Mouse (Mus musculus): ENCODE results near the gene Zfp575.
"Not testable (repeated sequence)": the region's sequence is repeated elsewhere in the genome, so short reads cannot be mapped to it uniquely, and the experiment has no call there.

Gene Zfp575

DNA sequence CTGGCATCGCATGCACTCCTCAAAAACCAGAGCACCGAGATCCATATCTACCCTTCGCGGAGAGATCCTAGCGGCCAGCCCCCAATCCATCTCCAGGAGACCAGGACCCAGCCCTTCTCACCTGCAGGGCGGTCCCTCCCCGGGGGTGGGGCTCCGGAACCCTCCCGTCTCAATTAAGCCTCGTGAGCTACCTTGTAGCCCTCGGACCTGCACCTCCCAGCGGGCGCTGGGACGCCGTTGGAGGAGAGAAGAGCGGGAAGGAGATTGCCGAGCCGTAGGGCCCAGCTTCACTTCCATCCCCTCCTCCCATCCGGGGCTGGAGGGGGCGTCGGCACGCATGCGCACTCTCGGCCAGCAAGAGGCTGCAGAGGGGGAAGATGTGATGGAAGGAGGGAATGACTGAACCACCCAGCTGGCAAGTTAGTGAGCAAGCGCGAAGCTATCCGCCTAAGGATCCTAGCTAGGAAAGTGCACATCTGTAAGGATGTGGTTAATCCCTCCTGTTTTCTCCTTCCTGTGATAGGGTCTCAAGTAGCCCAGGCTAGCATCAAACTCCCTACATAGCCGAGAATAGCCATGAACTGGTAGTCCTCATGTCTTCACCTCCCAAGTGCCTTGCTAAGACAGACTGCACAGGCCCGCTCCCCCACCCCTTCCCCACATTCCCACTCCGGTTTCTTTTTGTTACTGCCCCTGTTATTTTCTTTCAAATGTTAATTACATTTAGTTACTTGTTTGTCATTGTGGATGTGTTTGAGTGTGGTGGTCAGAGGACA, at the start of gene Zfp575, which contains the start of gene Ethe1:
TSS of gene Zfp575 (minus strand) at position 312 of the 776 bp plus-strand sequence.
TSS of gene Ethe1 (plus strand) at position 214 of the 776 bp plus-strand sequence.
- DNase-seq (ENCODE audit: low spot score in 2 of 2) = peak in 1 of 2 experiments; percentile 45

GRCm38 (mm10) chr7:24637046-24637445, 49.6 kb upstream of the Zfp575 start:
- no peak for DNase-seq (ENCODE audit: low spot score in 2 of 2)

- no peak for DNase-seq (ENCODE audit: low spot score in 2 of 2)
Observed at GRCm38 (mm10) chr7:24636264-24636663, 48.8 kb upstream of the Zfp575 start, which contains the start of gene Lypd3. Gene Lypd3 (plus strand): TSS chr7:24636550.

- no peak for DNase-seq (ENCODE audit: low spot score in 2 of 2)
Observed at GRCm38 (mm10) chr7:24630116-24630880, 42.9 kb upstream of the Zfp575 start.

DNA sequence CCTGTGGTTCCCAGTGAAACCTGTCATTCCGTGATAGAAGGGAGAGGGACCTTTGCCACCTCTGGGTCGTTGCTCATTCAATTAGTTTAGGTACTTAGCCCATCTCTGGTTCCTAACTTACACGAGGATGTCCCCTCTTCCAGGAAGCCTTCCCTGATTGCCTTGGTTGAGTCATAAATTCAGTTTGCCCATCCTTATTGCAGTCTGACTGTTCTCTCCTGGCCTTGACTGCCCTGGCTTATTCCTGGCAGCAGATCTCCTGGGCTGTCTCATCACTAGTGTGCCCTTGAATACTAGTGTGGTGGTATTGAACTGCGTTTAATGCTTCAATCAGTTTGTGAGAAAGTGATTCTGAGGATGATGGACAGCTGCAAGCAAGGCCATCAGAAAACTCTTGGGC, 42.2 kb upstream of the Zfp575 start:
- DNase-seq (ENCODE audit: low spot score in 2 of 2) = no peak

DNA sequence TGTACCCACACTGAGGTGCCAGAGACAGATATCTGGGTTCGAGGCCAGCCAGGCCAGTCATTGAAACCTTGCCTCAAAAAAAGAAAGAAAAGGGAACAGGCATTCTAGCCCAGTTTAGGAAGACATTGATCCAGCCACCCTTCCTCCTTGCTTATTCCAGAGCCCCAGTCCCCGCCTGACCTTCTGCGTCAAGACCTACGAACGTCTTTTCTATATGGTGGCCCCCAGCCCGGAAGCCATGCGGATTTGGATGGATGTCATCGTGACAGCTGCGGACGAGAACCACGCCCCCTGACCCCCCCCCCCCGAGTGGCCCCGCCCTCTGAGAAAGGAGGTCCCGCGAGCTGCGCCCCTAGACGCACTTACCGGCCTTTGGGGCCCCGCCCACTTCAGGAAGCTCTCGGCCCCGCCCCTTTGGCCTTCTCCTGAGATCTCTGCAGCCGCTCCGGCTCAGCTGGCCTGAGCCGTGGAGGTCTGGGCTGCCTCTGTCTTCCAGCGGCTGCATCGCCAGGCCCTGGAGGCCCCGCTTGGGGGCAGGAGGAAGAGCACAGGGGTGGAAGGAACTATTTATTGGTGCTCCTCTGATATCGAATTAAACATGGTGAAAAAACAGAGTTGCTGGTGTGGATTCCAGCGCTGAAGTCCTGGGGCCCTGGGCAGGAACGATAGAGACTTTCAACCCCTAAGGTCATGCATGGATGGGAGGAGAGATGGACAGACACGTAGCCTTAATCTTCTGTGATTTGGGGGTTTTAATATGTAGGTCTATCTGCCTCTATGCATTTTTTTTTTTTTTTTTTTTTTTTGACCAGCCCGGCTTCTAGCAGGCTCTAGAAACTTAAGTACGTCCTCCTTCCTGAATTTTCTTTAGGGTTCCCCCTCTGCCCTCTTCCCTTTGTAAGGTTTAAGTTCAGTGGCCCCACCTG, 41.5 kb upstream of the Zfp575 start:
- DNase-seq (ENCODE audit: low spot score in 2 of 2) = peak; percentile 57 to 86

GRCm38 (mm10) chr7:24622967-24623366, 35.5 kb upstream of the Zfp575 start:
- DNase-seq (ENCODE audit: low spot score in 2 of 2) = no peak

DNA sequence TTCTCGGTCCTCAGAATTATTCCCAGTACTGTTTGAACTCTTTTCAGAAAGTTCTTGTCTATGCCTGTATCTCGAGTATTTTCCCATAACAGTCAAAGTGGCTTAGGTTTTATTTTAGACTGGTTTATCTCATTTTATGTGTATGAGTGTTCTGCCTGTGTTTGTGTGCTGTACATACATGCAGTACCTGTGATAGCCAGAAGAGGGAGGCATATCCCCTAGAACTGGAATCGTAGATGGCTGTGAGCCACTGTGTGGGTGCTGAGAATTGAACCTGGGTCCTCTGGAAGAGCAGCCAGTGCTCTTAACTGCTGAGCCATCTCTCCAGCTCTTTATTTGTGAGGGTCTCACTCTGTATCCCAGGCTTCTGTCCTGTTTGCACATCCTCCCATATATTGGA, 33.8 kb upstream of the Zfp575 start:
- no peak for DNase-seq (ENCODE audit: low spot score in 2 of 2)

DNA sequence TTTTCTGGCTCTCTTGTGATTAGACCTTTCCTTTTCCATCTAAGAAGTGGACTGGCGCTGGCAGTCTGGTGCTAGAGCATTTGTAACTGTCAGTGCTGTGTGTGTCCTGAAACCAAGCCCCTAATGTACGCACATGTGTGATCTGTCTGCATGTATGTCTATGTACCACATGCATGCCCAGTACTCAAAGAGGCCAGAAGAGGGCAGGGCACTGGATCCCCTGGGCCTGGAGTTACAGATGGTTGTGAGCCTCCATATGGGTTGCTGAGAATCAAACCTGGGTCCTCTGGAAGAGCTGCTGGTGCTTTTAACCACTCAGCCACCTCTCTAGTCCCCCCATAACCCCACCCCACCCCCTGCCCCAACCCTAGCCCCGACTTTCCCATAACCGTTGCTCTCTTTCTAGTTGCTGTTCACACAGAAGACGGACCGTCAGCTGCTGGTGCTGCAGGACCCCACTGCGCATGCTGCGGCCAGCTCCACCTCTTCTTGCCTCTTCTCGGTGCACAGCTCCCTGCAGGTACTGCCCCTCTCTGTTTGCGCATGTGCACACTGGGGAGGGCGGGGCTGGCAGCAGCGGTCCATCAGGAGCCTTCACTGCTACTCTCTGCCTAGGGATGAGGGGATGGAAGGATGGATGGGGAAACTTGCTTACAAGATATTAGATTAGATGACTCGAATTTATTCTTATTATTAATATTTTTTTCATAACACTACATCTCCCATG, 32.4 kb upstream of the Zfp575 start:
- DNase-seq (ENCODE audit: low spot score in 2 of 2) = no peak

DNA sequence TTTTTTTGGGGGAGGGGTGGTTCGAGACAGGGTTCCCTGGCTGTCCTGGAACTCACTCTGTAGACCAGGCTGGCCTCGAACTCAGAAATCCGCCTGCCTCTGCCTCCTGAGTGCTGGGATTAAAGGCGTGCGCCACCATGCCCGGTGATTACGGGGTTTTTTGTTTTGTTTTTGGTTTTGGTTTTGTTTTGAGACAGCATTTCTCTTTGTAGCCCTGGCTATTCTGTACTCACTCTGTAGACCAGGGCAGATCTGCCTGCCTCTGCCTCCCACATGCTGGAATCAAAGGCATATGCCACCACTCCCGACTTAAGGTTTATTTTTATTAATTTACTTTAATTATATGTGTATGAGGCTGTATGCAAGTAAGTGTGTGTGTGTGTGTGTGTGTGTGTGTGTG, 30.9 kb upstream of the Zfp575 start:
- not testable (repeated sequence) for DNase-seq (ENCODE audit: low spot score in 2 of 2)

DNA sequence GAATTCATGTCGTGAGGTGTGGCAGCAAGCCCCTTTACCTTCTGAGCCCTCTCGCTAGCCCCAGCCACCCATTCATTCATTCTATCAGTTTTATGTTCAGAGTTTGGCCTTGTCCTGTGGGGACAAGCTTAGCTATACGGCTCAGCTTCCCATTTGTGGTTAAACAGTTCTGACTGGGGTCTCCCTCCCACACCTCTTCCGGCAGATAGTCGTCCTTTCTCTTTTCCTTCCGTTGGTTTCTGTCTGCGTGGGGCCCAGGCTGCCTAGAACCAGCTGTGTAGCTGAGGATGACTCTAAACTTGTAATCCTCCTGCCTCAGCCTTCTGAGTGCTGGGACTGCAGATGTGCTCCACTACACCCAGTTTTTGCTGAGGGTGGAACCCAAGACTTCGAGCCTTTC, 30.3 kb upstream of the Zfp575 start:
- DNase-seq (ENCODE audit: low spot score in 2 of 2) = no peak

DNA sequence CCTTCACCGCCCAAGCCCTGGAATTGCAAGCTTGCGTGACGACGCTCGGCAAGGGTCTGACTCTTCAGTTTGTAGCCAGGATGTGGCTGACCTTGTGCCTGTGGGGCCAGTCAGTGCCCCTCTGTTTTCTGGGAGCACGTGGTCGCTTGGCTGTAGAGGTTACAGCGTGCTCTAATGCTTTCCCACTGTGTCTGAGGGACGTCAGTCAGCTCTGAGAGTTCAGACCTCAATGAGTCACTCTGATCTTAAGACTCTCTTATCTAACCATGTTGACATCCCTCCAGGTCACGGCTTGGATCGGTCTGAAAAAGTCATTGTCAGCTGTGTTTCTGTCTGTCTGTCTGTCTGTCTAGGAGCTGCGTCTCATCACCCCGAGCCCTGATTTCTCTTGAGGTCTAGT, 27.4 kb upstream of the Zfp575 start:
- no peak for DNase-seq (ENCODE audit: low spot score in 2 of 2)

- DNase-seq (ENCODE audit: low spot score in 2 of 2) = no peak
Observed at GRCm38 (mm10) chr7:24612308-24612910, 25.0 kb upstream of the Zfp575 start.

- DNase-seq (ENCODE audit: low spot score in 2 of 2) = no peak
Observed at GRCm38 (mm10) chr7:24611709-24612108, 24.3 kb upstream of the Zfp575 start.

DNA sequence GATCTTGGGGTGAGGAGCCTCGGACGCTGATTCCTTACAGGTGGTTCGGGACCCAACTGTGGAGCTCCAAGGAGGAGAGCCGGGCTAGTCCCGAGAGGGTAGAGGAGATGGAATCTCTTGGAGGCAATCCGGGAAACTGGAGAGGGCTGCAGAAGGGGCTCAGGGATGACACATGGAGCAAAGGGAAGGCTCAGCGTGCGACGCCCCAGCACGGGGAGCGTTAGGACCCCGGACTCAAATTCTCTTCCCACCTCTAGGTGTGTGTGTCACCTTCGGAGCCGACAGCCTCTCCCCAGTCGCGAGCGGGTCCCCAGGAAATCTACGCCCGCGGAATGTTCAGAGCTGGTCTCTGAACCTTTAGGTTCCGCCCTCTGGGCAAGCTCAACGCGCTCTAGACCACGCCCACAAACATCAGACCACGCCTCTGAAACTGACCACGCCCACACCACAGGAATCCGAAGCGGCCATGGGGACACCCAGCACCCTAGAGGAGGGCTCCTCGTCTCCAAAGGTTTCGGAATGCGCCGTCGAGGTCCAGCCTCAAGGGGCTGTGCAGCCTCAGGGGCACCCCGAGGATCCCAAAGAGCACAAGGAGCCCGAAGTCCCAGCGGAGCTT, 23.5 kb upstream of the Zfp575 start:
- peak; percentile 95 for DNase-seq (ENCODE audit: low spot score in 2 of 2)

DNA sequence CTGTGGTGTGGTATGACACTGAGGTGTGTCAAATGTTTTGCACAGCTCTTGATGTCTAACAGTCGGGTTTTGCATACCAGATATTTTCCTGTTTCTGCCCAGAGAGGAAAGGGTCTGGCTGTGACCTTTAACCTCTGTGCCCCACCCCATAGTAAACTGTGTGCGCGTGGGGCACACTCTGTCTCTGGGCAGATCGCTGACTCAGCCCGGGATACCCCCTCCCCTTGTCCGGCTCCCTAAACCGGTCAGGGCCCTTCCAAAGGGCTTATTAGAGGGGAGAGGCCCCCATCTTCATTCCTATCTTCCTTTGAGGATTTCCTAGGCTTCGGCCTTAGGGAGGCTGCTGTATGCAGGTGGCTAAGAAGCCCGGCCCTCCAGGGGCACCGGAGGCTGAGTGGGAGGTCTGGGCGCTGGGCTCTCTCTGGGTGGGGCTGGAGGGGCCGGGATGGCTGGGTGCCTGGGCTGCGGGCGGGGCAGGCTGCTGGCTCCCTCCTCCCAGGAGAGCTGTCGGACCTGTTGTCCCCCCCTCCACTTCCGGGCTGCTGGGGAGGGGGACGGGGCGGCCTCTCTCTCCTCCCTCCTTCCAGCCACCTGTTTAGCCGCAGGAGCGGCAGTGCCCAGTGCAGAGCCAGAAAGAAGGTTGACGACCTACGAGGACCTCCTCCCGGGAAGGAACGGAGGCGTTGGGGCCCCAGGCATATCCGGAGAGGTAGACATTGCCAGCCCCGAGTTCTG, 22.9 kb upstream of the Zfp575 start, which contains the start of gene Phldb3:
TSS of gene Phldb3 (plus strand) at position 620 of the 735 bp plus-strand sequence.
- DNase-seq (ENCODE audit: low spot score in 2 of 2) = peak; percentile 41 to 48

DNA sequence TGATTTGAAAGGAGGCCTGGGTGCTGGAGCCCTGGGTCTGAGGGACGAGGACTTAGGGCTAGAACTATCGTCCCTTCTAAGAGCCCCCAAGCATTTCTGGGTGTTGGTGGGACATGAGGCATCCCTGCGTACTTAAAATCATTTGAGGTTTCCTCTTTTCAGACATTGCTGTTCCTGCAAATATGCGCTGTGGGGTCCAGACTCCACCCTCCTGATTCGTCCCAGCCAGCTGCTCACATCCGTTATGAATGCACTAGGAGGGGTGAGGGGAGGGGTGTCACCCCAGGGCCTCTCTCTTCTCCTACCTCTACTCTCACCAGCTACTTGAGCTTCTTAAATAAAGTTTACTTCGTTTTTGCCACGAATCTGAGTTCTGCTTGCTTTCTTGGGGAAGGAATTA, 21.1 kb upstream of the Zfp575 start:
- DNase-seq (ENCODE audit: low spot score in 2 of 2) = no peak

DNA sequence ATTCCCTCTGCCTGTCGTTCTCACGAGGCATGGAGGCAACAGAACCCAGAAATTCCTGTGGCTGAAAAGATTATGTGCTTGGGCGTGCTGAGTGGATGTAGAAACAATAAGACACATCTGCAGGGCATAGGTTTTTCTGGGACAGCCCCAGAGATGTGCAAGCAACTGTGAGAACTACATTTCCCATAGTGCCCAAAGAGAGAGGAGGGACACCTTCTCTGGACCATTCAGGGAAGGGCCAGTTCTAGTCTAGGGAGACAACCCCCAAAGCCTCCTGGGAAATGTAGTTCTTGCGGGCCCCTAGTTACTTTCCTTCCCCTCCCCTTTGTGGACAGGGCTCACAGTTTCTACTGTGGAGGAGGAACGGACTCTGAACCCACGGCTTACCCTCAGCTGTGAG, 20.6 kb upstream of the Zfp575 start:
- peak in 1 of 2 experiments; percentile 74 for DNase-seq (ENCODE audit: low spot score in 2 of 2)

- DNase-seq (ENCODE audit: low spot score in 2 of 2) = no peak
Observed at GRCm38 (mm10) chr7:24606046-24606445, 18.6 kb upstream of the Zfp575 start.
